Mouse (Mus musculus): Measurements from ENCODE around the gene Mrps18a. TPM values are rescaled to one million over a fixed set of nuclear protein-coding genes. Genes with fewer than 3 reads are reported as not detected.

Mrps18a gene
- polyA plus RNA-seq, 1 experiment from 2014 or later, result 143 TPM

DNA sequence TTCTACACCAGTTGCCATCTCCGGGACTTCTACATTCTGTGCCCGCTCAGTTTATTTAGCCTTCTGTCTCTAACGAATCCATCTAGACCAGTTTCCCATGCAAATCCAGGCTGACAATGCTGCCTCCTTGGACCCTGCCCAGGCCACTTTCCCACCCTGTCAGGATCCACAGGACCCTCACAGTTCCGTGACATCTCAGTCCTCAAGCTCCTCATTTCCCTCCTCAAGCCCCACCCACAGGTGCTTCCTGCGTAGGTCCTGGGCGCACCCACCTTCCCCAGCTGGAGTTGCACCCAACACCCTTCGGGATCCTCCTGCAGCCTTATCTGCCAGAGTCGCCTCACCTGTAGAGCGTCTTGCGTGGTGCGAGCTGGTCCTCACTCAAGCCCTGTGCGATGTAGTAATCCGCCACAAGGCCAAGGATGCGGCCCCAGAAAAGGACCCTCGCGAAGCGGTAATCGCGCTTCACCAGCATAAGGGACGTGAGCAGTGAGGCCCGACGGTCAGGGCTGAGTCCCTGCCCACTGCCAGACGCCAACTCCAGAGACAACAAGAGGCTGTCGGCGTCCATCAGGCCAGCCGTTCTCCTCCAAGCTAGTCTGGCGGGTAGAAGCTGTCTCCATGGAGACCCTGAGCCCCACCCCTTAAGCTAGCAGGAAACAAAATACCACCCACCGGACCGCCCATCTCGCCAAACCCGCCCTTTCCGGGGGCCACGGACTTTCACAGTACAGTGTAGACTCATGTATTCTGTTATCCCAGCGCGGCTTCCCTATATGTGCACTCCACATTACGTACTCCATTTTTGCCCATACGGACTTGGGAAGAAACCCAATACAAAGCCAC lies 33.0 kb downstream of the Mrps18a start, which contains the start of gene Rsph9:
Rsph9 (minus strand) TSS at position 639 of the 846 bp plus-strand sequence.
- no peak within 1 kb of the TSS for H3K27ac ChIP-seq (ENCODE audit: low read depth, low read length)
- peak within 1 kb of the TSS; percentile 11 for H3K9ac ChIP-seq (ENCODE audit: low read depth, low read length)
- H3K9me3 ChIP-seq (ENCODE audit: control insufficient read depth, low read length), result no peaks in the 10 kb centered on the region
- H3K4me2 ChIP-seq, result peak within 1 kb of the TSS; percentile 83
- peaks cover 9% of the 10 kb centered on the region for H3K36me3 ChIP-seq (ENCODE audit: control insufficient read depth, insufficient read depth, low read length)
- peak within 1 kb of the TSS; percentile 46 for H3K4me3 ChIP-seq (ENCODE audit: low read depth, low read length)
- 8% methylated on average over 37 of the region's 37 CpGs for WGBS
- peaks cover 8% of the 10 kb centered on the region for H3K4me1 ChIP-seq (replicated peaks; ENCODE audit: control insufficient read depth, insufficient read depth, low read length)
- ATAC-seq (replicated peaks; ENCODE audit: low FRiP score), result peak; percentile 92
- H3K27me3 ChIP-seq (replicated peaks; ENCODE audit: control insufficient read depth, insufficient read depth, low read length), result no peaks in the 10 kb centered on the region
- DNase-seq (ENCODE audit: low spot score), result peak; percentile 89

DNA sequence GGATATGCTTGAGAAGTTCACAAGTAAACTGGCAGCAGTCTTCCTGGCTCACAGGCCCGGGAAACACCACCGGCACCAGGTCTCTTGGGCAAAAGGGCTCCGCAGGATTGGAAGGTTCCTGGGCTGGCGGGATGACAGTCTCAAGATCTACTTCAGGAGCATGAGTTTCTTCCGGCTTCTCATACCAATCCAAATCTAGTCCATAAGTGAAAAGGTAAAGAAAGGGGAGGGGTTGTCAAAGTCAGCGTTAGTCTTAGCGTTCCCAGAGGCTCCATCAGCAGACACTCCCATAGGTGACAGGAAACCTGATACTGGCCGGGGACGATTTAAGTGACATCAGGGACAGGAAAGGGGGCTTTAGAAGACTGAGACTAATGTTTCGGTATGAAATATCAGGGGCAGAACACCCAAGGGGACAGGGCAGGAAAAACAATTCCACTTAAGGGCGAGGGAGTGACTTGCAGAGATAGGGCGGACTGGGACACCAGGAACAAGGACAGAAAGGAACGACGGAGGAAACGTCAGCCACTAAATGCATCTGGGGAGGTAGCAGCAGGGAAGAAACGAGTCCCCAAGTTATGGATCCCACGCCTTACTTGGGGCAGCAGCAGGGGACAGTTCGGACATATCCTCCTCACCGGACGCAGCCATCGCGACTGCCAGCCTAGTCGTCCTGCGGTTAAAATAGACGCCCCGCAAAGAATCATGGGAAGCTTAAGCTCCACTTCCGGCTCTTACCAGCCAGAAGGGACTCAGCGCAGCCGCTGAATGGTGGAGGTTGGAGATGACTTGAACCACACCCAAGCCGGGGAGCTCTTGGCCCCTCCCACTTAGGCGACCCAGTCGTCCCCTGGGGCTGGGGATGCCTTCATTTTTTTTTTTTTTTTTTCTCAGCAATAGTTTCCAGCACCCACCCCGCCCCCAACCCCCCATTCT lies 42.3 kb downstream of the Mrps18a start, which contains the start of gene Mad2l1bp:
Mad2l1bp (minus strand) TSS at position 707 of the 936 bp plus-strand sequence.
- peak; percentile 87 for ATAC-seq (replicated peaks; ENCODE audit: low FRiP score)
- Histone ChIP-seq H3K4me2 (peak within 1 kb of the TSS; percentile 85), H3K9me3 (ENCODE audit: control insufficient read depth, low read length) (no peaks in the 10 kb centered on the region), H3K27me3 (replicated peaks; ENCODE audit: control insufficient read depth, insufficient read depth, low read length) (no peaks in the 10 kb centered on the region), H3K27ac (ENCODE audit: low read depth, low read length) (peak within 1 kb of the TSS; percentile 77), H3K9ac (ENCODE audit: low read depth, low read length) (peak within 1 kb of the TSS; percentile 84), H3K36me3 (ENCODE audit: control insufficient read depth, insufficient read depth, low read length) (peaks cover 8% of the 10 kb centered on the region), H3K4me3 (ENCODE audit: low read depth, low read length) (peak within 1 kb of the TSS; percentile 78), H3K4me1 (replicated peaks; ENCODE audit: control insufficient read depth, insufficient read depth, low read length) (peaks cover 19% of the 10 kb centered on the region)
- DNase-seq (ENCODE audit: low spot score), result peak; percentile 83
- 4% methylated on average over 33 of the region's 33 CpGs for WGBS

DNA sequence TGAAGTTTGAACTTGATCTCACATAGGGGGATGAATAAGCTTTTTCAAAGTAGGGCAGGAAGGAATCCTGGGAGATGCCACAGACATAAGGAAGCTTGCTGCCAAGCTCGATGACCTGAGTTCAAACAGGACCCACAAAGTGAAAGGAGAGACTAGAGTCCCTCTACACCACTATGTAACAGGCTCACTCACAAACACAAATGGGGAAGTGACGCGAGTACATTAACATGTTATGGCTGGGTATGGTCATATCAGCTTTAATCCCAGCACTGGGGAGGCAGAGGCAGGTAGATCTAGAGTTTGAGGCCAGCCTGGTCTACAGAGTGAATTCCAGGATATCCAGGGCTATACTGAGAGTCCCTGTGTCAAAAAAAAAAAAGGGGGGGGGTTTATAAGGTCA lies 43.5 kb downstream of the Mrps18a start:
- DNase-seq (ENCODE audit: low spot score) (no peak), ATAC-seq (replicated peaks; ENCODE audit: low FRiP score) (no peak)
- H3K4me3 ChIP-seq (ENCODE audit: low read depth, low read length), result no peak overlapping the region
- peaks cover 24% of the 10 kb centered on the region for H3K4me1 ChIP-seq (replicated peaks; ENCODE audit: control insufficient read depth, insufficient read depth, low read length)
- 95% methylated on average over 3 of the region's 3 CpGs for WGBS
- H3K4me2 ChIP-seq, result no peak overlapping the region; the same call in 1 of the 2 replicates
- no peak overlapping the region for H3K9ac ChIP-seq (ENCODE audit: low read depth, low read length)
- H3K27ac ChIP-seq (ENCODE audit: low read depth, low read length), result 0 out of 2 replicates have a peak overlapping the region, but pooled peaks have one; percentile 25
- peaks cover 3% of the 10 kb centered on the region; the same call in 1 of the 2 replicates for H3K36me3 ChIP-seq (ENCODE audit: control insufficient read depth, insufficient read depth, low read length)
- no peaks in the 10 kb centered on the region for H3K9me3 ChIP-seq (ENCODE audit: control insufficient read depth, low read length)
- H3K27me3 ChIP-seq (replicated peaks; ENCODE audit: control insufficient read depth, insufficient read depth, low read length), result no peaks in the 10 kb centered on the region

DNA sequence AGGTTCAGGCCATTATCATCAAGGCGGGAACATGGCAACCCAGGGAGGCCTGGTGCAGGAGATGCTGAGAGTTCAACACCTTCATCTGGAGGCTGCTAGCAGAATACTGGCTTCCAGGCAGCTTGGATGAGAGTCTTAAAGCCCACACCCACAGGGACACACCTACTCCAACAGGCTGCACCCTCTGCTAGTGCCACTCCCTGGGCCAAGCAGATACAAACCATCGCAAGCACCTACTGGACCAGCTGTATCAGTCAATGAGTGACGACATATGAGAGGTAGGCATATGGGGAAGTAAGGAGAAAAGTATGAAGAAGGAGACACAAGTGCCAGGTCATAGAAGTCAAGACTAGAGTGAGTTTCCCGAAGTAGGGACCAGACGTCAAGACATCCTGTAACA lies 45.9 kb downstream of the Mrps18a start:
- 73% methylated on average over 5 of the region's 5 CpGs for WGBS
- 0 out of 2 replicates have a peak overlapping the region, but pooled peaks have one; percentile 12 for H3K4me2 ChIP-seq

DNA sequence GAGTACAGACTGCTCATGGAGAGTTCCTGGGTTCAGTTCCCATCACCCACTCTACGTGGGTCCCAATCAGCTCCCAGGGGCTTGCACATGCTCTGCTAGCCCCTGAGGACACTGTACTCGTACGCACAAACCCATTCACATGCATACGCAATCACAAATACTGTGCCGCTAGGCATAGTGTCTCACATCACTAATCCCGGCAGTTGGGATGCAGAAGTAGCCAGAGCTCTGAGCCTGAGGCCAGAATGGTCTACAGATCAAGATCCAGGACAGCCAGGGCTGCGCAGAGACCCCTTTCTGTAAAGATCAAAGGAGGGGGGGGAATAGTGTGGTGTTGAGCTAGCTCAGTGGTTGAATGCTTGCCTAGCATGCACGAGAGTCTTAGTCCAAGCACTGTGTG lies 46.3 kb downstream of the Mrps18a start:
- Histone ChIP-seq H3K4me2 (0 out of 2 replicates have a peak overlapping the region, but pooled peaks have one; percentile 12), H3K27ac (ENCODE audit: low read depth, low read length) (peak overlapping the region; percentile 74), H3K9ac (ENCODE audit: low read depth, low read length) (0 out of 2 replicates have a peak overlapping the region, but pooled peaks have one; percentile 25), H3K4me1 (replicated peaks; ENCODE audit: control insufficient read depth, insufficient read depth, low read length) (peaks cover 31% of the 10 kb centered on the region), H3K9me3 (ENCODE audit: control insufficient read depth, low read length) (no peaks in the 10 kb centered on the region), H3K36me3 (ENCODE audit: control insufficient read depth, insufficient read depth, low read length) (no peaks in the 10 kb centered on the region), H3K4me3 (ENCODE audit: low read depth, low read length) (no peak overlapping the region), H3K27me3 (replicated peaks; ENCODE audit: control insufficient read depth, insufficient read depth, low read length) (no peaks in the 10 kb centered on the region)
- 88% methylated on average over 8 of the region's 8 CpGs for WGBS
- ATAC-seq (replicated peaks; ENCODE audit: low FRiP score) (no peak), DNase-seq (ENCODE audit: low spot score) (no peak)

More for the DNA sequence above, 45.9 kb downstream of the Mrps18a start:
- DNase-seq (ENCODE audit: low spot score) (no peak), ATAC-seq (replicated peaks; ENCODE audit: low FRiP score) (peak; percentile 45)
- H3K4me1 ChIP-seq (replicated peaks; ENCODE audit: control insufficient read depth, insufficient read depth, low read length), result peaks cover 28% of the 10 kb centered on the region
- no peaks in the 10 kb centered on the region for H3K9me3 ChIP-seq (ENCODE audit: control insufficient read depth, low read length)
- H3K9ac ChIP-seq (ENCODE audit: low read depth, low read length), result no peak overlapping the region
- H3K27ac ChIP-seq (ENCODE audit: low read depth, low read length), result peak overlapping the region; percentile 74
- H3K27me3 ChIP-seq (replicated peaks; ENCODE audit: control insufficient read depth, insufficient read depth, low read length), result no peaks in the 10 kb centered on the region
- no peaks in the 10 kb centered on the region for H3K36me3 ChIP-seq (ENCODE audit: control insufficient read depth, insufficient read depth, low read length)
- no peak overlapping the region for H3K4me3 ChIP-seq (ENCODE audit: low read depth, low read length)

DNA sequence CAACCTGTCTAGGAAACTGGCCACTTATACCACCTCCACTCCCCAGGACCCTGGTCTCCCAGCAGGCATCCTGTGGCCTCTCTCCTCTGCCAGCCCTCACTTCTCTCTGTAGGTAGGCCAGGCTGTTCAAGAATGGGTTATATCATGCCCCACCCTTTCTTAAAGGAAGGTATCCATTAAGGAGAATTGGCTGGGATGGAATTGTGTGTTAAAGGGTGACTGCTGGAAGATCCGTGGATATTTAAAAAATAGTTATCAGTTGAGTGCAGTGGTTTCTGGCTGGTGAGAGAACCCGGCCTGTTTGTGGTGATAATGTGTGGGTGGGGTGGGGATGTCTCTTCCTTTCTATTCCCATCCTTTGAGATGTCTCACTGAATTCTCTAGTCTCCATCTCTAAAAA lies 48.5 kb downstream of the Mrps18a start:
- Histone ChIP-seq H3K36me3 (ENCODE audit: control insufficient read depth, insufficient read depth, low read length) (0 out of 2 replicates have a peak, but pooled peaks cover 5% of the 10 kb centered on the region), H3K27ac (ENCODE audit: low read depth, low read length) (peak overlapping the region; percentile 96), H3K9me3 (ENCODE audit: control insufficient read depth, low read length) (no peaks in the 10 kb centered on the region), H3K27me3 (replicated peaks; ENCODE audit: control insufficient read depth, insufficient read depth, low read length) (no peaks in the 10 kb centered on the region), H3K4me3 (ENCODE audit: low read depth, low read length) (peak overlapping the region; percentile 86), H3K4me2 (peak overlapping the region; percentile 88), H3K9ac (ENCODE audit: low read depth, low read length) (peak overlapping the region; percentile 79), H3K4me1 (replicated peaks; ENCODE audit: control insufficient read depth, insufficient read depth, low read length) (peaks cover 36% of the 10 kb centered on the region)
- ATAC-seq (replicated peaks; ENCODE audit: low FRiP score) (peak; percentile 52), DNase-seq (ENCODE audit: low spot score) (no peak)
- 27% methylated on average over 2 of the region's 2 CpGs for WGBS

DNA sequence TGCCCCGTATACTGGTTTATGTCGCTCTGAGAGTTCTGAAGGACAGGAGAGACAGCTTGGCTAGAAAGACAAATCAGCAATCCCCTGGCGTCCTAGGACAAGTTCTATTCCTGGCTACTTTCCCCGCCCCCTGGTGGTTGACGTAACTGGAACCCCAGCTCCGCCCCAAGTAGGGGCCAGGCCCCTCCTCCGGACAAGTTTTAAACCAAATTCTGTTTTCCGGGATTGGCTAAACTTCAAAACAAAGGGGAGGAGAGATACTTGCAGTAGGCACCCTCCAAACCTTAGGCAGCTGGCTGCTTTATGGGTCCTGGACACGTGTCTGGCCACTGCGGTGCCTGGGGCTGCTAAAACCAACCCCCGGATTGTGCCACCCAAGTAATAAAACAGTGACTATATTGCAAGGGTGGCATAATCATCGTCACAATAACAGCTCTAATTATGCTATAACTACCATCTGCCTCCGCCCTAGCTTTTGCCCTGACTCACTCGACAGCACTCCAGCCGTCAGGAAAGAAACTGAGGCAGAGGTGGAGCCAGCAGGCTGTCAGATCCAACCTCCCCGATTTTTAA lies 49.4 kb downstream of the Mrps18a start:
- peak; percentile 89 for DNase-seq (ENCODE audit: low spot score)

DNA sequence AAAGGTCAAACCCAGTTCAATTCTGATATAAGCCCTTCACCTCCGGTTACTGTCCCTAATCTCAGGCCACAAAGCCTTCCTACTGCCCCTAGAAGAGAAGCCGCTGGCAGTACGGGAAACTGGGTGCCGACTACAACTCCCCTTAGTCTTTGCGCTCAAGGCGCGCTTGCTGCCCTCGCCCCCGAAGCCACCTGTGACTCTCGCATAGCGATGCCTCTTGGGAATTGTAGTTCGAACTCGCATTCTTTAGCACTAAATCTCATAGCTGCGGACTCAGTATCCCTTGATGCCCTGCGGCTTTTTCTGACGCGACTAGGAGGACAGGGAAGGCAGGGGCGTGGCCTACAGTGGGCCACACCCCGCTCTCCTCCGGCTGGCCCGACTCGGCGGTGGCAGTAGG lies 49.9 kb downstream of the Mrps18a start, which contains the start of gene Gtpbp2:
Gtpbp2 (plus strand) TSS at position 347 of the 400 bp plus-strand sequence.
- no peaks in the 10 kb centered on the region for H3K9me3 ChIP-seq (ENCODE audit: control insufficient read depth, low read length)
- H3K36me3 ChIP-seq (ENCODE audit: control insufficient read depth, insufficient read depth, low read length), result peaks cover 17% of the 10 kb centered on the region; the same call in 1 of the 2 replicates
- DNase-seq (ENCODE audit: low spot score) (peak; percentile 90), ATAC-seq (replicated peaks; ENCODE audit: low FRiP score) (peak; percentile 86)
- H3K27me3 ChIP-seq (replicated peaks; ENCODE audit: control insufficient read depth, insufficient read depth, low read length), result no peaks in the 10 kb centered on the region
- H3K9ac ChIP-seq (ENCODE audit: low read depth, low read length), result peak within 1 kb of the TSS; percentile 84
- peak within 1 kb of the TSS; percentile 96 for H3K27ac ChIP-seq (ENCODE audit: low read depth, low read length)
- WGBS, result under 1% methylated on average over 23 of the region's 23 CpGs
- peak within 1 kb of the TSS; percentile 88 for H3K4me2 ChIP-seq
- H3K4me1 ChIP-seq (replicated peaks; ENCODE audit: control insufficient read depth, insufficient read depth, low read length), result peaks cover 36% of the 10 kb centered on the region
- peak within 1 kb of the TSS; percentile 86 for H3K4me3 ChIP-seq (ENCODE audit: low read depth, low read length)

More for the DNA sequence above, 49.4 kb downstream of the Mrps18a start:
- Histone ChIP-seq H3K9me3 (ENCODE audit: control insufficient read depth, low read length) (no peaks in the 10 kb centered on the region), H3K4me3 (ENCODE audit: low read depth, low read length) (peak overlapping the region; percentile 86), H3K4me2 (peak overlapping the region; percentile 88), H3K9ac (ENCODE audit: low read depth, low read length) (peak overlapping the region; percentile 79), H3K4me1 (replicated peaks; ENCODE audit: control insufficient read depth, insufficient read depth, low read length) (peaks cover 36% of the 10 kb centered on the region), H3K27ac (ENCODE audit: low read depth, low read length) (peak overlapping the region; percentile 96), H3K36me3 (ENCODE audit: control insufficient read depth, insufficient read depth, low read length) (peaks cover 13% of the 10 kb centered on the region; the same call in 1 of the 2 replicates), H3K27me3 (replicated peaks; ENCODE audit: control insufficient read depth, insufficient read depth, low read length) (no peaks in the 10 kb centered on the region)
- ATAC-seq (replicated peaks; ENCODE audit: low FRiP score), result peak; percentile 69
- under 1% methylated on average over 16 of the region's 16 CpGs for WGBS
